Mouse (Mus musculus) embryonic fibroblast, embryonic 13.5 days (primary cell): ENCODE measurements around the gene Ccdc159. TPM values are rescaled to one million over a fixed set of nuclear protein-coding genes. Genes with fewer than 3 reads are reported as not detected.

Experiments
- H3K27ac ChIP-seq: 2 replicates; pipeline ENCODE4 v1.5.1; 2012; ENCODE audit warnings: low read length, control low read depth, inconsistent platforms; ENCODE audit not compliant: insufficient read depth
- H3K4me1 ChIP-seq: 2 replicates; pipeline ENCODE4 v1.6.1; 2011; ENCODE audit warnings: low read length; ENCODE audit not compliant: control insufficient read depth, insufficient read depth
- H3K4me3 ChIP-seq: 2 replicates; pipeline ENCODE4 v1.5.1; 2011; ENCODE audit warnings: mild to moderate bottlenecking, control low read depth, low read length; ENCODE audit not compliant: insufficient read depth
- CTCF ChIP-seq: IDR thresholded peaks from 2 replicates; pipeline ENCODE4 v1.5.1; 2011; ENCODE audit warnings: mild to moderate bottlenecking, control low read depth, low read length, moderate library complexity, borderline replicate concordance; ENCODE audit not compliant: insufficient read depth
- POLR2A ChIP-seq: IDR thresholded peaks from 2 replicates; pipeline ENCODE4 v1.6.1; 2011; ENCODE audit warnings: low read depth, mild to moderate bottlenecking, control low read depth, low read length, moderate library complexity
- polyA plus RNA-seq: library from polyadenylated mRNA; stranded (reverse); fragments of >200 nt; gene quantifications from 2 replicates; pipeline ENCODE4 v1.2.4, GENCODE M21; 2011; ENCODE audit warnings: low read depth; ENCODE audit not compliant: missing spikeins, insufficient read length

Gene Ccdc159
- polyA plus RNA-seq, 1 experiment = 5.6 TPM

GRCm38 (mm10) chr9:21948790-21949189 is 21.5 kb downstream of the Ccdc159 start:
- no peak for TF ChIP-seq POLR2A
- TF ChIP-seq CTCF = no peak
- no peak overlapping the region for H3K27ac ChIP-seq
- no peaks in the 10 kb centered on the region for H3K4me1 ChIP-seq
- no peak overlapping the region for H3K4me3 ChIP-seq

DNA sequence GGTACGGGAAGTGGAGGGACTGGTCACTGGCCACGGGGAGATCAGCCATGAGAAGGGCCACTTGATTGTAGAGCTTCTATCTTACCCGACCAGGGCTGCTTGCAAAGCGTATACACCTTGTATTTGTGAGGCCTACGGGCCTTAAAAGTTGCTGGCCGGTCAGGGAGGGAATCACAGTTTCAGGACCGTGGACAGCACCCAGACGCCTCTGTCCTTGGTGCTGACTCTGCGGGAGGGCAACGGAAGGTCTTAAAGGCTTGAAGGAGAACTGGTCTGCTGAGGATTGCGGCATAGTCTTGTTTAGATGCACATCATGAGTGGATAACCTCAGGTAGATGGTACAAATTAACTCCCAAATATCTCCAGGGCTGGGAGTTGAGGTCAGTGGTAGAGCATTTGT is 23.1 kb downstream of the Ccdc159 start:
- Histone ChIP-seq H3K4me3 (no peak overlapping the region), H3K27ac (no peak overlapping the region), H3K4me1 (no peaks in the 10 kb centered on the region)
- TF ChIP-seq CTCF (no peak), POLR2A (no peak)

DNA sequence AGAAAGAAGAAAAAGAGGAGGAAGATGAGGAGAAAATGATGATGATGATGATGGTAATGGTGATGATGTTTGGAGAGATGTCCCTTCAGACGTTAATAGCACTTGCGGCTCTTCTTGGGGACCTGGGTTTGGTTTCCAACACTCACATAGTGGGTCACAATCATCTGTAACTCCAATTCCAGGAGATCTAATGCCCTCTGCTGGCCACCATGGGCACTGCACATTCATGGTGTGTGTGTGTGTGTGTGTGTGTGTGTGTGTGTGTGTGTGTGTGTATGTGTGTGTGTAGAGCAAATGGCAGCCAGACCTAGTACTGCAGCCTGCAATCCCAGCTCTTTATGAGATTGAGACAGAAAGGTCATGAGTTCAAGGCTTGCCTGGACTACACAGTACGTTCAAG is 24.7 kb downstream of the Ccdc159 start:
- Histone ChIP-seq H3K4me3 (no peak overlapping the region), H3K4me1 (no peaks in the 10 kb centered on the region), H3K27ac (no peak overlapping the region)
- TF ChIP-seq POLR2A (no peak), CTCF (peak; percentile 25; the same call in 1 of the 2 replicates)

DNA sequence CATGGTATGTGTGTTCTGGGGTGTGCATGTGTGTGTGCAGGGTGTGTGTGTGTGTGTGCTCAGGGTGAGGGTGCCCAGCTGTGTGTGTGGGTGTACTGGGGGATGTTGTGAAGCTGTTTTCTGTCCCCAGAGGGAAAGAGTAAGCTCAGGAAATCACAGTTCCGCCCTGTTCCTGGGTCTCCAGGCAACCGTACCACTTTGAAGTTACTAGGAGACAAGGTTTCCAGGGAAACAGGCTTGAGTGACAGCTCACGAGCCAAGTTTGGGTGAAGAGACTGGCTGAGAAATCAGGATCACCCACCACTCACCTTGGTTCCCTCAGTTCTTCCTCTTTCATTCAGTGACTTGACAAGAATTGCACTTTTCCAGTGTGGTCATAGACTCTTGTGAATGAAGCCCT is 26.3 kb downstream of the Ccdc159 start:
- Histone ChIP-seq H3K4me3 (no peak overlapping the region), H3K4me1 (no peaks in the 10 kb centered on the region), H3K27ac (no peak overlapping the region)
- TF ChIP-seq POLR2A (no peak), CTCF (no peak)

DNA sequence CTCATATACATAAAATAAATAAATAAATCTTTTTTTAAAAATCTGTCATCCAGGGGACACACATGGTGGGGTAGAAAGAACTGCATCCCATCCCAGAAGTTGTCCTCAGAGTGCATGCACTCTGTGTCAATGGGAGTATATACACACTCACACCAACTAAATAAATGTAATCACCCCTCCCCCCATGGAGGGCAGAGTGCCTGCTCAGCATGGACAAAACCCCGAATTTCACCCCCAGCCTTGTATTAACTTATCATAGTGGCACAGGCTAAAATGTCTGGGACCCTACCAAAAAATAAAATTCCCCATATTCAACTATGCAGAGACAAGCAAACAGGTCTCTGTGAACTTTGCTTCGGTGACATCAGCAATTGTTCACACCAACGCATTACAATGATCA is 27.4 kb downstream of the Ccdc159 start:
- TF ChIP-seq POLR2A (no peak), CTCF (no peak)
- Histone ChIP-seq H3K4me1 (no peaks in the 10 kb centered on the region), H3K27ac (no peak overlapping the region), H3K4me3 (no peak overlapping the region)

DNA sequence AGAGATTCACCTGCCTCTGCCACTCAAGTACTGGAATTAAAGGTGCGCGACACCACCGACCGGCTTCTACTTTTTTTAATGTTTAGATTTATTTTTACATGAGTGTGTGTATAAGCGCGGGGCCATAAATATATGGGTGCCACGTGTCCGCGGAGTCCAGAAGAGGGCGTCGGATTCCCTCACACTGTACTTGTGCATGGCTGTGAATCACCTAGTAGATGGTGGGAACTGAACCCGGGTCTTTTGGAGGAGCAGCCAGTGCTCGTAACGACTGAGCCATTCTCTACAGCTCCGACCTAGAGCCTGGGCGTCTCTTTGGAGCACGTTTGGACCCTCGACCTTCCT is 27.9 kb downstream of the Ccdc159 start:
- TF ChIP-seq POLR2A = peak; percentile 58; the same call in 1 of the 2 replicates
- peak; percentile 54; the same call in 1 of the 2 replicates for TF ChIP-seq CTCF
- Histone ChIP-seq H3K4me3 (peak overlapping the region; percentile 67), H3K27ac (peak overlapping the region; percentile 35; the same call in 1 of the 2 replicates), H3K4me1 (no peaks in the 10 kb centered on the region)

- Histone ChIP-seq H3K27ac (peak within 1 kb of the TSS; percentile 35), H3K4me3 (peak within 1 kb of the TSS; percentile 67), H3K4me1 (no peaks in the 10 kb centered on the region)
- peak; percentile 84 for TF ChIP-seq POLR2A
- no peak for TF ChIP-seq CTCF
These were observed 28.5 kb downstream of the Ccdc159 start, which contains the start of gene Swsap1 for GRCm38 (mm10) chr9:21955570-21956281. Gene Swsap1, plus strand, starts transcription at chr9:21955755.

DNA sequence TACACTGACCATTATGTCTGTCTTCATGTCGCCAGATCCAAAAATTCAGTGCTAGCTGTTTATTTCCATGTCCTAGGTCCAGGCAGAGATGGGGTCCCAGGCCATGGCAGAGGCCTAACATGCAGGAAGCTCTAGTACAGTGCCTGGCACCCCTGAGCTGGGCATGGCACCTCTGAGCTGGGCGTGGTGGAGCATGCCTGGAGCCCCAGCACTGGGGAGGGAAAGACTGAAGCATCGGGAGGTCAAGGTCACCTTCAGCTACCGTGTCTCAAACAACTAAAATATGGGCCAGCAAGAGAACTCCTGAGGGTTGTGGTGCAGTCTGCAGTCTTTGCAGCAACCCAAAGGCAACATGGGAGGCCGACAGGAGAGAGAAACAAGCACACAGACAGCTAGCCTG is 31.1 kb downstream of the Ccdc159 start:
- Histone ChIP-seq H3K4me1 (no peaks in the 10 kb centered on the region), H3K27ac (no peak overlapping the region), H3K4me3 (no peak overlapping the region)
- TF ChIP-seq CTCF = no peak
- no peak for TF ChIP-seq POLR2A

GRCm38 (mm10) chr9:21959244-21959643 is 32.0 kb downstream of the Ccdc159 start:
- Histone ChIP-seq H3K4me3 (no peak overlapping the region), H3K27ac (no peak overlapping the region), H3K4me1 (no peaks in the 10 kb centered on the region)
- TF ChIP-seq CTCF = no peak
- TF ChIP-seq POLR2A = no peak

- no peak overlapping the region for H3K4me3 ChIP-seq
- TF ChIP-seq CTCF (no peak), POLR2A (no peak)
- H3K27ac ChIP-seq = no peak overlapping the region
- H3K4me1 ChIP-seq = no peaks in the 10 kb centered on the region
These were observed 32.9 kb downstream of the Ccdc159 start for GRCm38 (mm10) chr9:21960135-21960534.

- TF ChIP-seq POLR2A = no peak
- peak; percentile 28; the same call in 1 of the 2 replicates for TF ChIP-seq CTCF
- Histone ChIP-seq H3K4me3 (no peak overlapping the region), H3K27ac (no peak overlapping the region), H3K4me1 (no peaks in the 10 kb centered on the region)
These were observed 33.4 kb downstream of the Ccdc159 start for GRCm38 (mm10) chr9:21960558-21961208.
